Mouse (Mus musculus) megakaryocyte progenitor cell, adult 5-6 weeks (primary cell): Measurements from ENCODE around the gene 3110009E18Rik. TPM values are rescaled to one million over a fixed set of nuclear protein-coding genes. Genes with fewer than 3 reads are reported as not detected.

ENCODE experiments used
- ATAC-seq: replicated peaks from 2 replicates; pipeline ENCODE4 v1.8.0; 2016; ENCODE audit warnings: mild to moderate bottlenecking, moderate TSS enrichment, inconsistent platforms; ENCODE audit not compliant: poor library complexity
- total RNA-seq, 2 experiments: library from RNA; stranded (forward) in 1 of 2; stranded (reverse) in 1 of 2; fragments of 157-497, 149-512 nt in 1 of 2; fragments of 200-1000 nt in 1 of 2; gene quantifications; 2 replicates each; pipeline versions ENCODE4 v1.2.3 to v1.2.4; 2015 to 2017

3110009E18Rik gene
- total RNA-seq, 2 experiments from 2014 or later, result 2.4 to 12.3 TPM

- 0 out of 2 replicates have a peak, but pooled peaks have one; percentile 36 for ATAC-seq
Measured at GRCm38 (mm10) chr1:120237068-120237467, 116.1 kb downstream of the 3110009E18Rik start.

Other genes with a start within 250 kb of the 3110009E18Rik start
- 3.8 and 4.0 TPM in 2 replicates for gene Tmem177, start 208.0 kb upstream of the 3110009E18Rik start, total RNA-seq (2015)
- gene Tmem177, start 208.0 kb upstream of the 3110009E18Rik start, total RNA-seq (2017), result 2.0 and 4.7 TPM in 2 replicates
- gene Cfap221, start 124.0 kb upstream of the 3110009E18Rik start, total RNA-seq (2015), result not detected in 2 replicates
- gene Cfap221, start 124.0 kb upstream of the 3110009E18Rik start, total RNA-seq (2017), result not detected in 2 replicates
- gene Sctr, start 114.3 kb upstream of the 3110009E18Rik start, total RNA-seq (2015), result not detected in 2 replicates
- gene Sctr, start 114.3 kb upstream of the 3110009E18Rik start, total RNA-seq (2017), result not detected in 2 replicates
- gene Tmem37, start 47.1 kb upstream of the 3110009E18Rik start, total RNA-seq (2015), result 0.12 TPM in 1 of 2 replicates, not detected in the other
- 0.46 TPM in 1 of 2 replicates, not detected in the other for gene Tmem37, start 47.1 kb upstream of the 3110009E18Rik start, total RNA-seq (2017)
- 344 and 366 TPM in 2 replicates for gene Dbi, start 109 bp upstream of the 3110009E18Rik start, total RNA-seq (2015)
- 314 and 346 TPM in 2 replicates for gene Dbi, start 109 bp upstream of the 3110009E18Rik start, total RNA-seq (2017)
- 29.7 and 34.2 TPM in 2 replicates for gene Steap3, start 151.5 kb downstream of the 3110009E18Rik start, total RNA-seq (2015)
- gene Steap3, start 151.5 kb downstream of the 3110009E18Rik start, total RNA-seq (2017), result 7.5 and 10.3 TPM in 2 replicates
- gene C1ql2, start 219.4 kb downstream of the 3110009E18Rik start, total RNA-seq (2015), result not detected in 2 replicates
- gene C1ql2, start 219.4 kb downstream of the 3110009E18Rik start, total RNA-seq (2017), result not detected in 2 replicates